Mouse (Mus musculus) urinary bladder, adult 2 months (tissue): ENCODE data around the gene Timm13. TPM values are rescaled to one million over a fixed set of nuclear protein-coding genes. Genes with fewer than 3 reads are reported as not detected.

Source experiments
- DNase-seq: peaks from one replicate; pipeline ENCODE4 v3.0.0; 2022; ENCODE audit warnings: low spot score
- polyA plus RNA-seq: library from polyadenylated mRNA; depleted of rRNA; stranded (reverse); fragments of >200 nt; gene quantifications from 2 replicates; pipeline ENCODE4 v1.2.3, GENCODE M21; 2012

The Timm13 gene
- polyA plus RNA-seq, 1 experiment = 111 TPM

DNA sequence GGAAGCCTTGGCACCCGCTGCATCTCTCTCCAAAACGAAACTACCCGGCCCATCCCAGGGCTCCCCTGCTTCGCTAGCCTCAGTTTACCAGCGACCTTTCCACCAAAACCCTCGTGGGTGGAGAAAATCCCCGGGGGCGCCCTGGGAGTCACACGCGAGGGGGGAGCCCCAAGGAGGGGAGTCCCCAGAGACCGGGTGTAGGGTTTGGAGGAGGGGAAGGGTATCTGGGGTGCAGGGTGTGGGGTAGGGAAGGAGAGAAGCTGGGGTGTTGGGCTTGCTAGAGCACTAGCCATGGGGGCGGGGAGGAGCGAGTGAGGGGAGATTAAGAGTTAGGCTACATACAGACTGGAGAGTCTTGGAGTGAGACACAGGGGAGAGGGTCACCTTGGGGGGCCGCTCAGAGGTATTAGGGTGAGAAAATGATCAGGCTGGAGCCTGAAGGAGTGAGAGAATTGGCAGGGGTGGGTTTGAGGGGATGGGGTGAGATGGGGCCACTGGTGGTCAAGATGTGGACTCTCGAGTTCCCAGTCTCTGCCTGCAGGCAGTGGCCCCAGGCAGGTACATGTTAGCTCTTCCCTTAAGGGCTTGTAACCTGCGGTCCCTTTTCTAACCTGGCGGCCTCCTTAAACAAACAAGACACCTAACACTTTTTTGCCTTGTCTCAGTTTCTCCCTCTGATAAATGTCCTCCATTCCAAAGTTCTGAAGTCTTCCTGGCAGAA, 32.1 kb upstream of the Timm13 start:
- no peak for DNase-seq

DNA sequence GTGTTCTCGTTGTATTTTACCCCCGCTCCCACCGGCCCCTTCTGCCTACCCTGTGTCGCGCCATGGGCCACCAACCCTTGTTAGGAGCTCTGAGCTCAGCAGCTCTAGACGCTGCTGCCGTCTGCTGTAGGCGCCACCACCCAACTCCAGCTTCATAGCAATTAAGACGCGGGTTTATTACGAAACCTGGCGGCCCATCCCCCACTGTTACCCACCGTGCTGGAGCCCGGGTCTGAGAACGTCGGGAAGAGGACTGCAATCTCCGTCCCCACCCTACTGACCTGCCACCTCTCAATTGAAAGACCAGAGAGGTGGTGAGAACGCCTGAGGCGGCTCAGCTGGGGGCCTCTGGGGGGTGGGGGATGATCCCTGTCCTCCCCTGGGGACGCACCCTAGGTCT, 31.4 kb upstream of the Timm13 start:
- no peak for DNase-seq

DNA sequence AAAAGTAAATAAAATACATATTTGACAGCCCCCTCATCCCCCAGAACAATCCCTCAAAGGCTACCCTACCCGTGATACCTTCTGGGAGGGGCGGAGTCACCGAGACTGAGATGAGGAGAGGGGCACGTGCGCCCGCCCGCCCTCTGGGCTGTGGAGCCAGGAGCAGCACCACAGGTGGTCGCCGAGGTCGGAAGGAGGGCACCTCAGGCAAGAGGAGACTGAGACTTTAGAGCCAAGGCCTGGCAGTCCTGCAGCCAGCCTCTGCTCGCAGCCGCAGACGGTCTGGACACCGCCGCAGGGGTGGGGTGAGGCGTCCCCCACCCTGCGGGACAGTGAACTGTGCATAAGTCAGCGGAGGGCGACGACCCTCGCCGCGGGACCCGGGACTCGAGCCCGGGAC, 30.9 kb upstream of the Timm13 start:
- no peak for DNase-seq

DNA sequence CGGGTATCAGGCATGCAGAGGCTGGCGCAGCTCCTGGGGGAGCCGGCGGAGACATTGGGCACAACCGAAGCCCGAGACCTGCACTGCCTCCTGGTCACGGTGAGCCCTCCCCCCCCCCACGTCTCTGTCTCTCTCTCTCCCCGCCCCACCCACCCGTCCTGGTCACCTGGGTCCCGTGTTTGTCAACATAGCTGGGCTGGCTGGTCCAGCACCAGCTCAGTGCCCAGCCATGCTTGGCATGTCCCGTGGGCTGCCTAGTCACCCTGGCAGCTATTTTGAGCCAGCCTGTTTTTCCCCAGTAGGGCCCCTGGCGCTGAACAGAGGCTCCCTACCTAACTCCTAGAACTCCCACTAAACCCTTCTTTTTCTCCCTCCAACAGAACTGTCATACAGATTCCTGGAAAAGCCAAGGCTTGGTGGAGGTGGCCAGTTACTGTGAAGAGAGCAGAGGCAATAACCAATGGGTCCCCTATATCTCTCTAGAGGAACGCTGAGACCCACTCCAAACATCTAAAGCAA, 30.4 kb upstream of the Timm13 start:
- no peak for DNase-seq

DNA sequence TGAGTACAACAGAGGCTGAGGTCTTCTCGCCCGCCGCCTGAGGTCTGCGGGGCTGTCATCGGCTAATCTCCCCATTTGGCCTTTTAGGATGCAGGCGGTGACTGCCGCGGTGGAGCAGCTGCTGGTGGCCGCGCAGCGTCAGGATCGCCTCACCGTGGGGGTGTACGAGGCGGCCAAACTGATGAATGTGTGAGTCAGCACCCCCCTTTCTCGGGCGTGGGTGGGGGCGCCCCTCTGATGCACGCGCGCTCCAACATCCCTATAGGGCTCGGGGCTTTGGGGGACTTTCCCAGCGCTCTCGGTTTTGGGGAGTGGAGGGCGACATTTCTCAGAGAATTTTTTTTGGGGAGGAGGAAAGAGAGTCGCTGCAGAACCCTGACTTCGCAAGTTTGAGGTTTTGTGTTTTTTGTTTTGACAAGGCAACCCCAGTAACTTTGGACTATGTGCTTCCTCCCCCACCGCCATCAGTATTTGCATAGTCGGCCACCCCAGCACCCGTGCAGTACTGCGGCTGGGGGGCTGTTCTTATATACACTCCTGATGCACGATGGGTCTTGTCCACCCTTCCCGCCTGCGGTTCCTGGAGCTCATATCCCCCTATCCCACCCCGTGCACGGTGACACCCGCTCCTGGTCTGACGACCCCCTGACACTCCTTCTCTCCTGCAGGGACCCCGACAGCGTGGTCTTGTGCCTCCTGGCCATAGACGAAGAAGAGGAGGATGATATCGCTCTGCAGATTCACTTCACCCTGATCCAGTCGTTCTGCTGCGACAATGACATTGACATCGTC, 29.8 kb upstream of the Timm13 start:
- DNase-seq = no peak

DNA sequence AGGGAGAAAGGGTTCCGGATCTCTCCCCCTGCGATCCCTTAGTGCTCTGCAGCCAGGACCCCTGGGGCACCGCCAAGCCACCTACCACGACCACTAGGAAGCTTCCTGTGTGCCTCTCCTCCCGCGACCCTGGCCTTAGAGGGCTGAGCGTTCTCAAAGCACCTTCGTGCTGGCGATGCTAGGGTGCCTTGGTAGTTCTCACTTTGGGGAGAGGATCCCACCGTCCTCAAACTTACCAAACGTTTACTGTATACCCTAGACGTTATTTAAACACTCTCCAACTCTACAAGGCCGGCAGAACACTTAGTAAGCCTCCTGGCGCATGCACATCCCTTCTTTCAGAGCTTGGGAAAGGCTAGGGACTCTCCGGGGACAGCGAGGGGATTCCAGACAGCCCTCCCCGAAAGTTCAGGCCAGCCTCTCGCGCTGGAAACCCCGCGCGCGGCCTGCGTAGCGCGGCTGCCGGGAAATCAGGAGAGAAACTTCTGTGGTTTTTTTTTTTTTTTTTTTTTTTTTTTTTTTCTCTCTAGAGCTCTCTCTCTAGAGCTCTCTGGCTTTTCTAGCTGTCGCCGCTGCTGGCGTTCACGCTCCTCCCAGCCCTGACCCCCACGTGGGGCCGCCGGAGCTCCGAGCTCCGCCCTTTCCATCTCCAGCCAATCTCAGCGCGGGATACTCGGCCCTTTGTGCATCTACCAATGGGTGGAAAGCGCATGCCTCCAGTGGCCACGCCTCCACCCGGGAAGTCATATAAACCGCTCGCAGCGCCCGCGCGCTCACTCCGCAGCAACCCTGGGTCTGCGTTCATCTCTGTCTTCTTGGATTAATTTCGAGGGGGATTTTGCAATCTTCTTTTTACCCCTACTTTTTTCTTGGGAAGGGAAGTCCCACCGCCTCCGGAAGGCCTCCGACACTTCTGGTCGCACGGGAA, 28.8 kb upstream of the Timm13 start, which contains the start of gene Gadd45b:
TSS of gene Gadd45b (plus strand) at position 775 of the 928 bp plus-strand sequence.
- peak; percentile 95 for DNase-seq

DNA sequence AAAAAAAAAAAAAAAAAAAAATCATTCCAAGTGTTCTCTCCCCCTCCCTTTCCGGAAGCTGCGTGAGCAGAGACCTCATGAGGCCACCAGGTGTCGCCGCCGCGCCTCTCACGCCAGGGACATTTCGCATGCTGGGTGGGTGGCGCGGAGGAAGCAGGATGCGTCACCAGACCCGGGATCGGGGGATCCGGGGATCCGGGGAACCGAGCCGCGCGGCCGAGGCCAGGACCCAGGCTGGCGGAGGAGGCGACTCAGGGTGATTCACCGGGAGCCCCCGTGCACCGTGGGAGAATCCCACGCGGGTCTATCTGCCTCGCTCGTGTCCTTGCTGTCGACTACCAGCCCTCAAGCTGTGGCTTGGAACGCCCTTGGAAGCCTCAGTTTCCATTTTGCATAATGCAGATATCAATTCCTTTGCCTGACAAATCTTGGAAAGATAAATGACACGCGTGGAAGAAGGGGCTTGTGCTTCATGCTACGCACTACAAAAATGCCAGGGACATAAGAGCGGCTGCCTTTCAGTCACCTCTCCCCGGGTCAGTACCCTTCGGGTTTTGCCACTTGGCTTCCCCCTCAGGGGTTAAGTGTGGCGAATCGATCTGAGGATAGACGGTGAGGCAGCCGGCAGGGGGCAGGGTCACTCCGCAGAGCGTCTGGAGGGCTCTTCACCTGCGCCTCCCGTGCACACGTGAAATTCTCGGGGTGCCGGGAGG, 28.0 kb upstream of the Timm13 start:
- peak; percentile 83 for DNase-seq

DNA sequence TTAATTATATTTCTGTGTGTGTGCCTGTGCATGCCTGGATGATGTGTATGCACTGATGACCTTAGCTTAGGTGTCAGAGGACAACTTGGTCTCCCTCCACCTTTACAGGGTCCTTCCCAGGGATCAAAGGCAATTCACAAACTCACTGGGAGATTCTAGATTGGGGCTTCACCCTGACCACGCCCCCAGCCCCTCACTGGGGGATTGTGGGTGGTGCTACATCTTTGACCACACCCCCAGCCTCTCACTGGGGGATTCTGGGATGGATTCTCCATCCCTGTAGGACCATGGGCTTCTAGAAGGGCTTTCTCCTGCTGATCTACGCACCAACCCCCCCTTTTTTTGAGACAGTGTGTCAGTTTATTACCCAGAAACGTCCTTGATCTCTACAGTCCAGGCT, 24.7 kb upstream of the Timm13 start:
- no peak for DNase-seq

DNA sequence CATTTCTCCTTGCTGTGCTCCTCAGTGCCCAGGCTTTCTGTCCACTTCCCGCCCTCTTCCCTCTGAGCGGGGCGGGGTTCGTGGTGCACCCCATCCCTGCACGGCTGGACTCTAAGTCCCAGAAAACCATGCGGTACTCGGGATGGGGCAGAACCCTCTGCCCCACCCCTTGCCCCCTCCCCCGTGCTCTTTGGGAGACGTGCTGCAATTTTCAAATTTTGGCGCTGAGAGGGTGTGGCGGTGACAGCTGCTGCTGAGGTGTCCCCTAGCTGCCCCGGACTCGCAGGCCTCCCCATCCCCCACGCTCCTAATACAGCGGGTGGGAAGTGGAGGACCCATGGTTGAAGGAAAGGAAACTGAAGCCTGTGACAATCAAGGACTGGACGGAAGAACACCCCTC, 21.2 kb upstream of the Timm13 start:
- DNase-seq = no peak

DNA sequence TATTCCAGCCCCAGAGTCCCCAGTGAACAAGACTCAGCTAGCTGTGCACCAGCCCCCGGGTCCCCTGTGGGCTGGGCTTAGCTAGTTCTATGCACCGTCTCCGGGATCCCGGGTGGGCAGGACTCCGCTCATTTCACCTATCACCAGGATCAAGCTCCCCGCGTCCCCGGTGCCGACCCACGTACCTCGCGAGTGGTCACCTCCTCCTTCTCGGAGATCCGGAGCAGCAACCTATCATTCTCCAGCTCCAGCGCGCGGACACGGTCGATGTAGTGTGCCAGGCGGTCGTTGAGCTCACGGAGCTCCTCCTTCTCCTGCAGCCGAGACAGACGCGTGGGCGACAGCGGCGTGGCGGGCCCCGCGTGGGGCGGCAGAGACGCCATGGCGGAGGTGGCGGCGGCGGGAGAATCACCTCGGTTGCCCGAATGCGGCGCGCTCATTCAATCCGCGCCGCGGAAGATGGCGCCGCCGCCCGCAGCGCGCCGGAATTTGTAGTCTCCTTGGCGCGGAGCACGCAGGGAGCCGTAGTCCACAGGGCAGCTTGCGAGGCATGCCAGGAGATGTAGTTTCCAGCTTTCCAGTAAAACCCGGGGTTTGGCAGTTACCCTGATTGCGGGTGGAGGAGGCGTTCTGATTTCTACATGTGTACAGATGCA, 17.1 kb upstream of the Timm13 start, which contains the start of gene Lmnb2:
TSS of gene Lmnb2 (minus strand) at position 467 of the 656 bp plus-strand sequence.
- no peak for DNase-seq

DNA sequence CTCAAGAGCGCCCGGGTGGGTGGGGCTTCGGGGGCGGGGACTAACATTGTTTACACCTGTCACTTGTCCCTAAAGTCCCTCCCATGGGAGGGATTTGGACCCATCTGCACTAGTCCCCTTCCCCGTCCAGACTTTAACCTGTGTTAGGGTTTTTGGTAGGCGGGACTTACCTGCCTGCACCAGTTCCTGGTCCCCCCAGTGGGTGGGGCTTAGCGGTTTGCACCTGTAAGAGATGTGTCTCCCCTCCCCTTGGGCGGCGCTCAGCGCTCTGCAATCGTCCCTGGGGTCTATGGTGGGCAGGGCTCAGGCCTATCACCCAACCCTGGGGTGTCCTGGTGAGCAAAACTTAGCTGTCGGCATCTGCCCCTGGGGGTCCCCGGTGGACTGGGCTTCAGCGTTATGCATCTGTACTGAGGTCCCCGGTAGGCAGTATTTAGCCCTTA, 16.6 kb upstream of the Timm13 start:
- no peak for DNase-seq

DNA sequence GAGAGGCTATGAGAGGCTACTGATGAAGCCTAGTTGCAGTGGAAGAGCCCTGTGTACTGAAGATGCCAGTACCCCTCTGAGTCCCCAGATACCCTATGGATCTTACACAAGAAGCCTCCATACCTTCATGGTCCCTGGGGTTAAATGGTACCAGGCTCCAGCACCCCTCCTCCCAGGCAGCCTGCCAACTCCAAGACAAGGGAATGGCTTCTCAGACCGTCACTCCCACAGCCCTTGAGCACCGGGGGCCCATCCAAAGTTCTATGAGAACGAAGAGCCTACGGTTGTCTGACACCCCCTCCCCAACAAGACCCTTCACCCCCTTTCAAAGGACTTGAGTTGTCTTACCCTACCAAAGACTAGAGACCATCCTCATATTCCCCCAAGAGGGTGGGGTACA, 15.0 kb upstream of the Timm13 start:
- no peak for DNase-seq

DNA sequence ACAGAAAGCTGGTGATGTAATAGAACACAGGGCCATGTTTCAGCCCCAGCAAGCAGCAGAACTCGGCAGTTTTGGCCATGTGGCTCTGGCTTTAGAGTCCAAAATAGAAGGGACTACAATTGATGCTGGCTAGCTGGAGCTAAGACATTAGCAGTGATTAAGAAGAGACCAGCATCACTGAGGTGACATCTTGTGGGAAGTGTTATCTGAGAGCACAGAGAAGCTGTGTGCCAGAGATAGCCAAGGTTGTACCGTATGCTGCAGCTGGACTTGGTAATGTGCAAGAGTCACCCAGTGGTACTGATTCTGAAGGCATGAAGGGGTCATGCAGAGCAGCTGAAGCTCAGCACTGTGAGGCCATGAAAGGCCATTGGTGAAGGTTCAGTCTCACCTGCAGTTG, 14.5 kb upstream of the Timm13 start:
- DNase-seq = no peak

DNA sequence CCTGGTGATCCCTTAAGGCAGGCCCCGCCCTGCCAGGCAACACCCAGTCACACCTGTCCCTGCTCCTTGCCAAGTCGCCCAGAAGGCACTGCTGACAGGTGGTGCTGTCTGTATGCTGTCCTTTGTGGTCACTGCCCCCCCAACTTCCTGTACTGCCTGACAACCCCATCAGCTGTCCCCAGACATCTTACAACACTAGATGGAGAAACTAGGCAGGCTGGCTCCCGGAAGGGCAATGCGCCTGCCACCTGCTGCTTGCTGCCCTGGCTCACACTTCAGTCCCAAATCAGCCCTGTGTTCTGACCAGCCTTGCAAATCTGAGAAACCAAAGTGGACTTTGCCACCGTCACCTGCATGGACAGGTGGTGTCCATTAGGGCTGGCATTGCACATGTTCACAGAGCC, 13.5 kb upstream of the Timm13 start:
- no peak for DNase-seq

DNA sequence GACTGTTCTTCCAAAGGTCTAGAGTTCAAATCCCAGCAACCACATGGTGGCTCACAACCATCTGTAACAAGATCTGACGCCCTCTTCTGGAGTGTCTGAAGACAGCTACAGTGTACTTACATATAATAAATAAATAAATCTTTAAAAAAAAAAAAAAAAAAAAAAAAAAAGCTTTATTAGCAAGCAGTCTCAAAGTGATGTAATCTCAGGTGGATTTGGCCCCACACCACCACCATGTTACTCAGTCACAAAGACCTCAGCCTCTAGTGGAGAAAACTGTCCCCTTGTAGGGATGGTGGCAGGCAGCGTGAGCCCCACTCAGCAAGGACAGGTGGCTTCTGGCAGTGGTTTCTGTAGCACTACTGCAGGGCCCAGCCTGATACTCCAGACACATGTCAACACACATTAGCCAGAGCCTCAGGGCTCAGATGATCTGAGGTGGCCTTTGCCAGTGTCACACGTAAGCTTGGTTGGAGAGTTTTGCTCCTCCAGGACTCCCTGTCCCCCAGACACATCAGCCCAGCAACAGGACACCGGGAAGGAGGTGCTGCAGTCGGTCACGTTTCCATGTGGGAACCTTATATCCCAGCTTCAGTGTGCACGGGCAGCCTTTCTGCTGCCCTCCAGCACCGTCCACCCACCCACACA, 12.7 kb upstream of the Timm13 start:
- no peak for DNase-seq

DNA sequence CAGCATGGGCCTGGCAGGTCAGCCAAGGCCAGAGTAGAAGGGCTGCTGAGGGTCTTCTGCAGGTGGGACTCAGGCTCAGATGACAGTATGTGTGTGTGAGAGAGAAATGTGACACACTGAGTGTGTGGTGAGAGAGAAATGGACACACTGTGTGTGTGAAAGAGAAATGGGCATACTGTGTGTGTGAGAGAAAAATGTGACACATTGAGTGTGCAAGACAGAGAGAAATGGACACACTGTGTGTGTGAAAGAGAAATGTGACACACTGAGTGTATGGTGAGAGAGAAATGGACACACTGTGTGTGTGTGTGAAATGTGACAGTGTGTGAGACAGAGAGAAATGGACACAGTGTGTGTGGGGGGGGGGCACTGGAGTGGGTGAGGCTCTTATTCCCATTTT, 11.1 kb upstream of the Timm13 start:
- DNase-seq = no peak

DNA sequence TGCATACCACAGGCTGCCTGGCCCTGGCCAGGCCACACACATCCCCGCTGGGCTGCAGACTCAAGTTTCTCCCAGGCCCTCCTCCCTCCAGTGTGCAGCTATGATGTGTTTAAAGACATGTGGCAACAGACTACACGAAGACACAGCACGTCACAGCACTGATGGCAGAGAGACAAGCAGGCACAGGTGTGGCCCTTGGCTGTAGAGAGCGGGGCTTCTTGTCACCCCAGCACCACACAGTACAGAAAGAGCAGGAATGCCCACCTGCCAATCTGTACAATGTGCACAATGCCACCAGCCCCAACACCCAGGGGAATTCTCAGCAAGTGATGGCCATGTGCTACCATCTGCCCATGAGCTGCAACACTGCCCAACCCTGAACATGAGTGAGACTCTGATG, 10.6 kb upstream of the Timm13 start:
- no peak for DNase-seq

DNA sequence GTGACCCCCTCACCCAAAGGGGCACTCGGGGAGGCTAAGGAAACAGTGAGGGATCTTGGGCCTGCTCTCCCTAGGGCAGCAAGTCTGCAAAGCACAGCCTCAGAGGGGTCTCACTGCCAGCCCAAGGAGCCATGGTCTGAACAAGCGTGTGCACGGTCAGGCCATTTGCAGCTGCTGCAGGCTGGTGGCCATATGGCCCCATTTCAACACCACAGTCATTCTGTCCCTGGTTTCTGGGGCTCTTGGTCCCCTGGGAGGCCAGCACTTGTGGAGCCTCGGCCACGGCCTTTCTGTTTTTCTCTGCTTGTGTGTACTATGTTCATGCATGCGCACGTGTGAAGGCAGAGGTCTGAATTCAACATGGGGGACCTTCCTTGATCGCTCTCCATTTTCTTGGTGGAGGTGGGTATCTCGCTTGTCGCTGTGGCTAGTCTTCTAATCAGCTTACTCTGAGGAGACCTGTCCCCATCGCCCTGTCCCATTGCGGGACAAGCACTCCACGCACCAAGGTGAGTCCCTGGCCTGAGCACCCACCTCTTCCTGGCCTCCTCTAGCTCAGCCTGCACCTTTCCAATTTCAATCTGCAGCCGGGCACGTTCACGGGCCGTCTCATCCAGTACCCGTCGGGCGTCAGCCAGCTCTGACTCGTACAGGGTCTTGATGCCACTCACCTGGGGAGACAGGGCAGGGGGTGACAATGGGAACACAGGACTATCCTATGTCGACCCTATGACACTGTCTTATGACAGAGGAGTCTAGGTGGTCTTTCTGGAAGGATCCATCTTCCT, 8.8 kb upstream of the Timm13 start:
- no peak for DNase-seq

DNA sequence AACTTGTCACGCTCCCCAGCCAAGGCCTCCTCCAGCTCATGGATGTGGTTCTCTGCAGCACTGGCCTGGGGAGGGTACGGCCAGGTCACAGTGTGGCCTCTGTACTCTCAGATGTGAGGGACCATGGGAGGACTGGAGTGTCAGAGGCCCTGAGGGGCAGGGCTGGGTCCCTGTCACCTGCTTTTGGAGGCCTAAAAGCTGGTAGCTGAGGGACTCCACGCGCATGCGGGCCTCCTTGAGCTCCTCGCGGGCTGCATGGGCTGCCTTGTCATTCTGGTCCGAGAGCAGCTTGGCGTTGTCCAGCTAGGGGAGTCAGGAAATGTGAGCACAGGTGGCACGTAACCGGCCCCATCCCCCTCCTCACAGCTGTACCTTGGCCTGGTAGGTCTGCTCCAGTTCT, 3.9 kb upstream of the Timm13 start:
- DNase-seq = no peak
